In the genomic region with DNA sequence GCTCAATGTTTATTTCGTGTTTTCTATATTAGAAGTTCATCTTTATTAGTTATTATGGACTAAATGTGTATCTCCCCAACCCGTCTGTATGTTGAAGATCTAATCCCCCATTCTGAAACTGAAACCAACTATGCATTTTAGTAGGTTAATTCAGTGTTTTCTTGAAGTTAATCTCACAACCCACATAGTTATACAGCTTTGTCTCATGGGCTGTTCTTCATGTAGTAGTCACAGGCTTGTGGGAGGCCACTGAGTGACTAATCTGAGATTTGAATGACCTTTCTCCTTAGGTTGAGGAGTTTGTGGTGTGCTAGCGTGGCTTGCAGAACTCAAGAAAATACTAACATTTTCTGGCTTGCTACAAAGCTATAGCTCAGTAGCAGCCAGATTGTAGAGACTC, we compare ENCODE assay signal across 22 mouse cellular contexts. TPM values are rescaled to one million over a fixed set of nuclear protein-coding genes. Genes with fewer than 3 reads are reported as not detected.
DNase-seq lines count a peak whose midpoint lies in the region; ATAC-seq and TF ChIP-seq lines count a peak whose summit lies in the region.
"Had no signal": no experiment of that assay in that cellular context is flagged by ENCODE, and none has a peak within 500 bp of the region (broad histone marks: within the 10 kb centered on the region; RNA-seq: fewer than 3 reads in every experiment).

No protein-coding gene starts in this region.

- 92% methylated on average over 3 of the region's 3 CpGs for WGBS in thymus, adult 2 months

- H3K27me3 ChIP-seq in thymus, adult 2 months (ENCODE audit: control insufficient read depth, insufficient read depth, low read length): no peaks in the 10 kb centered on the region
- H3K27me3 ChIP-seq: heart, embryonic 13.5 days; intestine, embryonic 15.5 days had no signal

- TF ChIP-seq POLR2A in embryonic fibroblast, embryonic 13.5 days (IDR thresholded peaks at IDR 0.05; ENCODE audit: low read depth, low read length): no peak
- no peak for TF ChIP-seq POLR2A in thymus, adult 2 months (IDR thresholded peaks at IDR 0.05; ENCODE audit: control insufficient read depth, extremely low read depth, insufficient read depth, low read length, poor library complexity)

- ATAC-seq in granulocyte monocyte progenitor cell, adult 5-6 weeks (replicated peaks; ENCODE audit: poor library complexity, severe bottlenecking): no peak
- ATAC-seq: forebrain, embryonic 14.5 days; hindbrain, embryonic 16.5 days; intestine, embryonic 15.5 days had no signal

- DNase-seq in 3T3-L1 (ENCODE audit: low read depth, low spot score) (peak; percentile 76), 416B (ENCODE audit: low read depth) (peak; percentile 42), NIH3T3 (ENCODE audit: low read depth) (peak; percentile 49)
- no peak for DNase-seq in urinary bladder, postnatal 10 days (ENCODE audit: low spot score)
- DNase-seq in urinary bladder, postnatal 25 days (ENCODE audit: low spot score): no peak
- DNase-seq in thymus, adult 2 months: no peak
- DNase-seq: adrenal gland, postnatal 14 days; cerebellum, adult 18-20 months; cerebellum, adult 9-11 months; cerebellum, postnatal 36 days; gastrocnemius, postnatal 10 days; heart, postnatal 36 days; kidney, adult 18-20 months had no signal

- 0 out of 2 replicates have a peak overlapping the region, but pooled peaks have one; percentile 49 for H3K27ac ChIP-seq in embryonic fibroblast, embryonic 13.5 days (ENCODE audit: insufficient read depth, low read length)
- H3K27ac ChIP-seq in thymus, adult 2 months (ENCODE audit: control insufficient read depth, insufficient read depth, low read length): no peak overlapping the region
- H3K27ac ChIP-seq: embryonic facial prominence, embryonic 10.5 days; forebrain, embryonic 10.5 days; heart, embryonic 13.5 days; intestine, embryonic 15.5 days had no signal

- peaks cover 2% of the 10 kb centered on the region for H3K4me1 ChIP-seq in embryonic fibroblast, embryonic 13.5 days (ENCODE audit: control insufficient read depth, insufficient read depth, low read length)
- no peaks in the 10 kb centered on the region for H3K4me1 ChIP-seq in thymus, adult 2 months (replicated peaks; ENCODE audit: control insufficient read depth, insufficient read depth, low read length)
- H3K4me1 ChIP-seq: embryonic facial prominence, embryonic 10.5 days; forebrain, embryonic 10.5 days; intestine, embryonic 15.5 days had no signal

- H3K4me3 ChIP-seq in embryonic fibroblast, embryonic 13.5 days (ENCODE audit: insufficient read depth, low read length): no peak overlapping the region
- H3K4me3 ChIP-seq in thymus, adult 2 months (ENCODE audit: control insufficient read depth, insufficient read depth, low read length): no peak overlapping the region
- H3K4me3 ChIP-seq: embryonic facial prominence, embryonic 10.5 days; erythroblast, embryonic 14.5 days; forebrain, embryonic 10.5 days; heart, embryonic 13.5 days; intestine, embryonic 15.5 days had no signal

- no peaks in the 10 kb centered on the region for H3K36me3 ChIP-seq in thymus, adult 2 months (ENCODE audit: control insufficient read depth, insufficient read depth, low read length)

- no peak for TF ChIP-seq CTCF in embryonic fibroblast, embryonic 13.5 days (IDR thresholded peaks at IDR 0.05; ENCODE audit: borderline replicate concordance, insufficient read depth, low read length)
- TF ChIP-seq CTCF in thymus, adult 2 months (IDR thresholded peaks at IDR 0.05; ENCODE audit: borderline replicate concordance, control insufficient read depth, extremely low read depth, insufficient read depth, low read length, poor library complexity): no peak

RNA-seq across cellular contexts. Expression of a gene that starts 23.5 kb away (rescaled TPM):
- polyA plus RNA-seq in embryonic fibroblast, embryonic 13.5 days (2011; ENCODE audit: insufficient read length, low read depth, missing spikeins): 30.9 and 31.4 TPM in 2 replicates
- total RNA-seq in granulocyte monocyte progenitor cell, adult 5-6 weeks (2014; fragmentation: Nextera tagmentation): 32.6 and 36.2 TPM in 2 replicates
- total RNA-seq in granulocyte monocyte progenitor cell, adult 5-6 weeks (2017): 18.3 and 25.1 TPM in 2 replicates
- polyA plus RNA-seq in thymus, adult 2 months (2012; rRNA removed): 26.0 and 28.3 TPM in 2 replicates

Comparison
In these comparisons a context has a peak if more than half of its experiments do, and no peak if none do; other contexts are left out.
1. DNase-seq: peak in 3T3-L1 (single experiment), 416B (single experiment) and NIH3T3 (single experiment); none in urinary bladder, postnatal 10 days (single experiment), urinary bladder, postnatal 25 days (single experiment) and thymus, adult 2 months (single experiment).